Mouse (Mus musculus): ENCODE measurements at regions not wholly inside any gene's neighbourhood (a gene's known extent, or its start where the extent isn't known, plus 50 kb on each side); places are given as distances from the start of the nearest gene placed in this dataset.
A peak's percentile ranks its signal among the peaks of the same experiment; 100 is the strongest.

GRCm38 (mm10) chr16:68951508-68952236 lies 911.9 kb downstream of the Speer2 start:
- no peak for DNase-seq
- no peaks in the 10 kb centered on the region for H3K9me3 ChIP-seq (ENCODE audit: low read length)

GRCm38 (mm10) chr16:68910821-68911220 lies 952.7 kb downstream of the Speer2 start:
- Histone ChIP-seq H3K27ac (ENCODE audit: low read depth, low read length) (no peak overlapping the region), H3K27me3 (ENCODE audit: insufficient read depth, low read length) (no peaks in the 10 kb centered on the region), H3K36me3 (ENCODE audit: insufficient read depth) (no peaks in the 10 kb centered on the region), H3K4me1 (ENCODE audit: insufficient read depth) (no peaks in the 10 kb centered on the region), H3K4me3 (ENCODE audit: low read depth, low read length) (no peak overlapping the region), H3K9ac (no peak overlapping the region), H3K4me2 (ENCODE audit: low read depth) (no peak overlapping the region), H3K9me3 (ENCODE audit: low read length) (no peaks in the 10 kb centered on the region)
- TF ChIP-seq CTCF (IDR thresholded peaks at IDR 0.05; ENCODE audit: low read depth): no peak
- 55% methylated on average over 2 of the region's 2 CpGs for WGBS
- ATAC-seq (peak; percentile 25; the same call in 1 of the 2 replicates), DNase-seq (peak; percentile 82)

More at GRCm38 (mm10) chr16:68951508-68952236, 911.9 kb downstream of the Speer2 start:
- no peaks in the 10 kb centered on the region for H3K36me3 ChIP-seq (ENCODE audit: insufficient read depth)
- no peak overlapping the region for H3K27ac ChIP-seq (ENCODE audit: low read depth, low read length)
- no peak overlapping the region for H3K4me3 ChIP-seq (ENCODE audit: low read depth, low read length)
- ATAC-seq: no peak
- no peaks in the 10 kb centered on the region for H3K4me1 ChIP-seq (ENCODE audit: insufficient read depth)
- TF ChIP-seq CTCF (IDR thresholded peaks at IDR 0.05; ENCODE audit: low read depth): no peak
- no peaks in the 10 kb centered on the region for H3K27me3 ChIP-seq (ENCODE audit: insufficient read depth, low read length)
- H3K4me2 ChIP-seq (ENCODE audit: low read depth): no peak overlapping the region
- H3K9ac ChIP-seq: no peak overlapping the region
- WGBS: 91% methylated on average over 2 of the region's 2 CpGs

GRCm38 (mm10) chr16:68898136-68898535 lies 965.4 kb downstream of the Speer2 start:
- peak; percentile 63 for DNase-seq
- ATAC-seq: 0 out of 2 replicates have a peak, but pooled peaks have one; percentile 23
- H3K9me3 ChIP-seq (ENCODE audit: low read length): no peaks in the 10 kb centered on the region
- no peak for TF ChIP-seq CTCF (IDR thresholded peaks at IDR 0.05; ENCODE audit: low read depth)
- H3K9ac ChIP-seq: no peak overlapping the region
- no peaks in the 10 kb centered on the region for H3K27me3 ChIP-seq (ENCODE audit: insufficient read depth, low read length)
- WGBS: 50% methylated on average over 4 of the region's 4 CpGs
- no peaks in the 10 kb centered on the region for H3K4me1 ChIP-seq (ENCODE audit: insufficient read depth)
- no peak overlapping the region for H3K4me3 ChIP-seq (ENCODE audit: low read depth, low read length)
- H3K27ac ChIP-seq (ENCODE audit: low read depth, low read length): no peak overlapping the region
- no peaks in the 10 kb centered on the region for H3K36me3 ChIP-seq (ENCODE audit: insufficient read depth)
- no peak overlapping the region for H3K4me2 ChIP-seq (ENCODE audit: low read depth)

- Histone ChIP-seq H3K36me3 (ENCODE audit: insufficient read depth) (no peaks in the 10 kb centered on the region), H3K9me3 (ENCODE audit: low read length) (no peaks in the 10 kb centered on the region), H3K4me2 (ENCODE audit: low read depth) (no peak overlapping the region), H3K27ac (ENCODE audit: low read depth, low read length) (no peak overlapping the region), H3K4me1 (ENCODE audit: insufficient read depth) (no peaks in the 10 kb centered on the region), H3K27me3 (ENCODE audit: insufficient read depth, low read length) (no peaks in the 10 kb centered on the region), H3K9ac (no peak overlapping the region), H3K4me3 (ENCODE audit: low read depth, low read length) (no peak overlapping the region)
- ATAC-seq (no peak), DNase-seq (no peak)
- no peak for TF ChIP-seq CTCF (IDR thresholded peaks at IDR 0.05; ENCODE audit: low read depth)
- WGBS: 26% methylated on average over 3 of the region's 3 CpGs
Measured at GRCm38 (mm10) chr16:68848733-68849132, 1014.8 kb downstream of the Speer2 start.

All from forebrain, postnatal 0 days (tissue).